In genomic region chr16:31536328-31536727, GRCm38 (mm10) we compare ENCODE assay signal across 18 mouse cellular contexts.
"Had no signal": no experiment of that assay in that cellular context is flagged by ENCODE, and none has a peak within 500 bp of the region (broad histone marks: within the 10 kb centered on the region; RNA-seq: fewer than 3 reads in every experiment).

No protein-coding gene starts in this region.

- H3K9ac ChIP-seq: liver, embryonic 13.5 days; midbrain, embryonic 13.5 days; neural tube, embryonic 12.5 days; neural tube, embryonic 15.5 days had no signal

- H3K4me3 ChIP-seq: liver, embryonic 13.5 days; midbrain, embryonic 13.5 days; neural tube, embryonic 12.5 days; neural tube, embryonic 15.5 days had no signal

- ATAC-seq: midbrain, embryonic 13.5 days had no signal

- DNase-seq: kidney, adult 11 months; kidney, adult 9 months; kidney, postnatal 10 days; kidney, postnatal 4 days; liver, embryonic 13.5 days; lung, adult 2 months; lung, postnatal 14 days; right cerebral cortex, adult 18-20 months; right cerebral cortex, postnatal 14 days; right cerebral cortex, postnatal 4 days; thymus, adult 2 months; thymus, postnatal 14 days; thymus, postnatal 4 days had no signal

- H3K27ac ChIP-seq: liver, embryonic 13.5 days; macrophage; midbrain, embryonic 13.5 days; neural tube, embryonic 12.5 days; neural tube, embryonic 15.5 days; stomach, postnatal 0 days had no signal

- H3K4me2 ChIP-seq: liver, embryonic 13.5 days; midbrain, embryonic 13.5 days; neural tube, embryonic 12.5 days; neural tube, embryonic 15.5 days had no signal

- H3K27me3 ChIP-seq: midbrain, embryonic 13.5 days; neural tube, embryonic 12.5 days; neural tube, embryonic 15.5 days had no signal

- H3K36me3 ChIP-seq: liver, embryonic 13.5 days; midbrain, embryonic 13.5 days; neural tube, embryonic 12.5 days; neural tube, embryonic 15.5 days had no signal

- H3K4me1 ChIP-seq: neural tube, embryonic 15.5 days had no signal

- H3K9me3 ChIP-seq: liver, embryonic 13.5 days; midbrain, embryonic 13.5 days; neural tube, embryonic 12.5 days; neural tube, embryonic 15.5 days had no signal
